8 mouse cellular contexts compared by ENCODE assay signal in the genomic region with DNA sequence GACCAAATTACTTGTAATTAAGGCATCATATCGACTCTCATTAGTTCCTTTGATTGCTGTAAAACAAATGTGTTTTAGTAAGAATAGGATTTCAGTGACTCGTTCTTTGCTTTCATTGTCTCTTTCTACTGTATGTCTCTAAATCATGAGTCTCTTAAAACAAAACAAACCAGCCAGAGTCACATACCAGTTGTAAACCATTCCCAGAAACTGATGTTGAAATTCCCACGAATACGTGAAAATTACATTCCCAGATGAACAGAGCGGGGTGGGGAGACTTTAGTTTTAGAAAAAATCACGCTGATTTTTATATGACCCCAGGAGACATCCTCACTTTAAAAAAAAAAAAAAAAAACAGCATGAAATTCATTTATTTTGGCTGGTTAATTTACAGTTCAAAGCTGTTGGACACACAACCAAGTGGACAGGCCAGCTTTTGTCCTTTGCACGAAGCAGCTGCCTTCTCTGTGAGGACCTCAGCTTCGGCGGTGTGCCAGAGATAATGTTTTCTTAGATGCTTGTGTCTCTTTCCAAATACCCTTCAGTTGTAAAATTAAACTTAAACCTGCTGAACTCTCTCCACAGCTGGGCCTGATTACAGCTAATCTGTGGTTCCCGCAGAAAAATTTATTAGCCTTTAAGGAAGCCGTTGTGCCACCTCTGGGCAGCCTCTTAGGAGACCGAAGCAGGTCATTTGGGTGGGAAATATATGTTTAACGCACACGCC.
DNase-seq lines count a peak whose midpoint lies in the region; ATAC-seq and TF ChIP-seq lines count a peak whose summit lies in the region.

No protein-coding gene starts in this region.

- no peak overlapping the region for H3K27ac ChIP-seq in hindbrain, embryonic 11.5 days (ENCODE audit: low read depth, low read length)
- H3K27ac ChIP-seq in hindbrain, postnatal 0 days, result no peak overlapping the region

- H3K4me1 ChIP-seq in hindbrain, embryonic 11.5 days (replicated peaks; ENCODE audit: control insufficient read depth, insufficient read depth, low read length), result no peaks in the 10 kb centered on the region
- no peaks in the 10 kb centered on the region for H3K4me1 ChIP-seq in hindbrain, postnatal 0 days (ENCODE audit: insufficient read depth, low read length)

- no peaks in the 10 kb centered on the region for H3K27me3 ChIP-seq in hindbrain, embryonic 11.5 days (ENCODE audit: control insufficient read depth, insufficient read depth, low read length)
- no peaks in the 10 kb centered on the region for H3K27me3 ChIP-seq in hindbrain, postnatal 0 days (ENCODE audit: insufficient read depth, low read length)

- TF ChIP-seq CTCF in hindbrain, postnatal 0 days (IDR thresholded peaks at IDR 0.05; ENCODE audit: low read depth), result no peak

- no peak overlapping the region for H3K4me2 ChIP-seq in hindbrain, embryonic 11.5 days (replicated peaks; ENCODE audit: low read depth, low read length)
- H3K4me2 ChIP-seq in hindbrain, postnatal 0 days (ENCODE audit: low read depth, low read length), result no peak overlapping the region

- WGBS in hindbrain, embryonic 11.5 days, result 81% methylated on average over 14 of the region's 14 CpGs
- WGBS in hindbrain, postnatal 0 days, result 76% methylated on average over 14 of the region's 14 CpGs

- no peak overlapping the region for H3K4me3 ChIP-seq in hindbrain, embryonic 11.5 days (ENCODE audit: low read depth, low read length)
- no peak overlapping the region for H3K4me3 ChIP-seq in hindbrain, postnatal 0 days (ENCODE audit: low read length)

- no peaks in the 10 kb centered on the region for H3K9me3 ChIP-seq in hindbrain, embryonic 11.5 days (ENCODE audit: control insufficient read depth, low read length)
- H3K9me3 ChIP-seq in hindbrain, postnatal 0 days (ENCODE audit: low read length), result no peaks in the 10 kb centered on the region

- no peaks in the 10 kb centered on the region for H3K36me3 ChIP-seq in hindbrain, embryonic 11.5 days (ENCODE audit: control insufficient read depth, insufficient read depth, low read length)
- no peaks in the 10 kb centered on the region for H3K36me3 ChIP-seq in hindbrain, postnatal 0 days (ENCODE audit: insufficient read depth, low read length)

- DNase-seq in embryo, embryonic 10 days (ENCODE audit: low spot score), result peak; percentile 25
- DNase-seq in embryo, embryonic 9.5 days (ENCODE audit: extremely low spot score), result no peak
- peak; percentile 48 for DNase-seq in forelimb bud, embryonic 11.5 days (ENCODE audit: low read depth, low spot score)
- DNase-seq in kidney, adult 18-20 months, result peak; percentile 12
- peak; percentile 23 for DNase-seq in neural tube, embryonic 10.5 days (ENCODE audit: extremely low spot score, low spot score)
- no peak for DNase-seq in hindbrain, embryonic 11.5 days (ENCODE audit: low spot score)
- no peak for DNase-seq in layer of hippocampus, adult 11-12 months (ENCODE audit: low spot score)
- DNase-seq in hindbrain, postnatal 0 days (ENCODE audit: low spot score), result no peak

- no peak overlapping the region for H3K9ac ChIP-seq in hindbrain, embryonic 11.5 days (ENCODE audit: low read depth, low read length)
- no peak overlapping the region for H3K9ac ChIP-seq in hindbrain, postnatal 0 days (replicated peaks; ENCODE audit: low read length)

- no peak for ATAC-seq in hindbrain, embryonic 11.5 days (ENCODE audit: low FRiP score)
- no peak for ATAC-seq in hindbrain, postnatal 0 days

Comparison
In these comparisons a context has a peak if more than half of its experiments do, and no peak if none do; other contexts are left out.
1. DNase-seq: peak in embryo, embryonic 10 days (single experiment), forelimb bud, embryonic 11.5 days (single experiment), kidney, adult 18-20 months (single experiment) and neural tube, embryonic 10.5 days (single experiment); none in embryo, embryonic 9.5 days (single experiment), hindbrain, embryonic 11.5 days (single experiment), layer of hippocampus, adult 11-12 months (single experiment) and hindbrain, postnatal 0 days (single experiment).